Mouse (Mus musculus): ENCODE measurements around the gene Melk. TPM values are rescaled to one million over a fixed set of nuclear protein-coding genes. Genes with fewer than 3 reads are reported as not detected.

Melk gene
- polyA plus RNA-seq, 1 experiment from 2014 or later = 46.7 TPM

DNA sequence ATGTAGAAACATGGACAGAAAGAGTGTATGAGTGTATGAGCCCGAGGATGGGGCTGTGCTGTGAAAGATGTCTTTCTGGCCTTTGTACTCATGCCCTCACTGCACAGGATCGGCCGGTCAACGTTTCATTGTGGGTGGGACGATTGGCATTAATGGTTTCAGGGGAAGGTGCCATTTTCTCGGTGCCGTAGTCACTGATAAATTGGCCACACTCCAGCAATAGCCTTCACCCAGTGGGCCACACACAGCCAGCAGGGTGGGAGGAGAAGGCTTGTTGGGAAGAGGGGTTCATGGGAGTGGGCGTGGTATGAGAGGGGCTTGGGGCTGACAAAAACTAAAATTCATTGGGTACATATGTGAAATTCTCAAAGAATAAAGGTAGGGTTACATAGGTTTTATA lies 34.3 kb downstream of the Melk start:
- no peak for ATAC-seq (ENCODE audit: insufficient number of reproducible peaks, insufficient read depth, low FRiP score, low TSS enrichment)
- H3K36me3 ChIP-seq = peaks cover 18% of the 10 kb centered on the region
- 97% methylated on average over 8 of the region's 8 CpGs for WGBS

GRCm38 (mm10) chr4:44361670-44362069 lies 61.0 kb downstream of the Melk start:
- no peaks in the 10 kb centered on the region for H3K27me3 ChIP-seq

More for the DNA sequence above, 34.3 kb downstream of the Melk start:
- H3K27me3 ChIP-seq = no peaks in the 10 kb centered on the region
- H3K4me2 ChIP-seq (replicated peaks) = no peak overlapping the region
- no peaks in the 10 kb centered on the region for H3K9me3 ChIP-seq
- no peak overlapping the region for H3K4me3 ChIP-seq
- no peak overlapping the region for H3K27ac ChIP-seq
- no peaks in the 10 kb centered on the region for H3K4me1 ChIP-seq
- no peak overlapping the region for H3K9ac ChIP-seq

DNA sequence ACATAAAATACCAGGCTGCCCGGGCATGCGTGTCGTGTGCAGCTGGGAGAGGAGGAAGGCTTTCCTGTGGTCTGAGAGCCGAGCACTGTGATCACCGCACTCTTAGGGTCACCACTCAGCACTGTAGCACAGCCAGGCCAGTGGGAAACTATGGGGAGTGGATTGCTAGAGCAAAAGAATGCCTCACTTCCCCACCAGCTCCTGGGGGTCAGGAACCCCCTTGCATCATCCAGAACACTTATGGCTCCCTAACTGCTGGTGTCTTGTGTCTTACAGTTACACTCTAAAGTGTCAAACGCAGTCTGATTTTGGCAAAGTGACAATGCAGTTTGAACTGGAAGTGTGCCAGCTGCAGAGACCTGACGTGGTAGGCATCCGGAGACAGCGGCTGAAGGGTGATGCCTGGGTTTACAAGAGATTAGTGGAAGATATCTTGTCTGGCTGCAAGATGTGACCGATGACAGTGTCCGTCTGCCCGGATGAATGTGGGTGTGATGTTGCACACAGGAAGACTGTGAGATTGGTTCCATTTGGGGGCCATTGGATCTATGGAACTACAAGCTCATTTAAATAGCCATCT lies 62.8 kb downstream of the Melk start:
- ATAC-seq (ENCODE audit: insufficient number of reproducible peaks, insufficient read depth, low FRiP score, low TSS enrichment) = no peak
- Histone ChIP-seq H3K4me3 (no peak overlapping the region), H3K36me3 (peaks cover 16% of the 10 kb centered on the region; the same call in 1 of the 2 replicates), H3K27me3 (no peaks in the 10 kb centered on the region), H3K9ac (no peak overlapping the region), H3K4me1 (no peaks in the 10 kb centered on the region), H3K27ac (no peak overlapping the region), H3K9me3 (no peaks in the 10 kb centered on the region), H3K4me2 (replicated peaks) (no peak overlapping the region)
- WGBS = 89% methylated on average over 12 of the region's 12 CpGs

More at GRCm38 (mm10) chr4:44361670-44362069, 61.0 kb downstream of the Melk start:
- no peak for ATAC-seq (ENCODE audit: insufficient number of reproducible peaks, insufficient read depth, low FRiP score, low TSS enrichment)
- Histone ChIP-seq H3K9ac (no peak overlapping the region), H3K4me1 (no peaks in the 10 kb centered on the region), H3K4me2 (replicated peaks) (no peak overlapping the region), H3K36me3 (peaks cover 16% of the 10 kb centered on the region; the same call in 1 of the 2 replicates), H3K9me3 (no peaks in the 10 kb centered on the region), H3K4me3 (no peak overlapping the region), H3K27ac (no peak overlapping the region)
- WGBS = 93% methylated on average over 7 of the region's 7 CpGs

- no peak overlapping the region for H3K9ac ChIP-seq
- no peaks in the 10 kb centered on the region for H3K36me3 ChIP-seq
- ATAC-seq (ENCODE audit: insufficient number of reproducible peaks, insufficient read depth, low FRiP score, low TSS enrichment) = no peak
- no peaks in the 10 kb centered on the region for H3K4me1 ChIP-seq
- H3K27me3 ChIP-seq = no peaks in the 10 kb centered on the region
- 84% methylated on average over 34 of the region's 37 CpGs for WGBS
- H3K4me3 ChIP-seq = no peak overlapping the region
- H3K9me3 ChIP-seq = 0 out of 2 replicates have a peak, but pooled peaks cover 5% of the 10 kb centered on the region
- no peak overlapping the region for H3K27ac ChIP-seq
- no peak overlapping the region for H3K4me2 ChIP-seq (replicated peaks)
Observed at GRCm38 (mm10) chr4:44392231-44393216, 91.8 kb downstream of the Melk start.

DNA sequence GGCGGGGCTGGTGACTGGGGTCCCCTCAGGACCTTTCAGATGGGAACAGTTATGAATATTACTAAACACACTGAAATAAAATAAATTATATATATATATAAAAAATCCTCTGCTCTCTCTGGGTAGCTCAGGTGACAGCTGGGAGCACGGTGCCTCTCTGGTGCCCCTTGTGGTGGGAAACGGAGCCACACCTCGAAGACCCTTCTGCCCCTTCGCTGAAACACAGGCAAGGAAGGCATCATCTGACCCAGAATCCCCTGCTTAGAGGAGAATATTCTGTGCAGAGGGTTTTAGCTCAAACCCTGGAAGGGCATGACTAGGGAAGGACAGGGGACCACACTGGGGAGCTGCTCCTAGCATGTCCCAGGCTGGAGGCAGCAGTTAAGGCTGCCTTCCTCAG lies 101.9 kb downstream of the Melk start:
- Histone ChIP-seq H3K9me3 (no peaks in the 10 kb centered on the region), H3K9ac (no peak overlapping the region), H3K4me3 (no peak overlapping the region), H3K4me1 (no peaks in the 10 kb centered on the region), H3K27me3 (0 out of 2 replicates have a peak, but pooled peaks cover 2% of the 10 kb centered on the region), H3K27ac (no peak overlapping the region), H3K4me2 (replicated peaks) (no peak overlapping the region), H3K36me3 (no peaks in the 10 kb centered on the region)
- ATAC-seq (ENCODE audit: insufficient number of reproducible peaks, insufficient read depth, low FRiP score, low TSS enrichment) = no peak
- WGBS = 7% methylated on average over 5 of the region's 5 CpGs

- no peak overlapping the region for H3K9ac ChIP-seq
- no peaks in the 10 kb centered on the region for H3K4me1 ChIP-seq
- ATAC-seq (ENCODE audit: insufficient number of reproducible peaks, insufficient read depth, low FRiP score, low TSS enrichment) = no peak
- H3K4me2 ChIP-seq (replicated peaks) = no peak overlapping the region
- no peaks in the 10 kb centered on the region for H3K36me3 ChIP-seq
- H3K27me3 ChIP-seq = 0 out of 2 replicates have a peak, but pooled peaks cover 2% of the 10 kb centered on the region
- no peak overlapping the region for H3K4me3 ChIP-seq
- no peak overlapping the region for H3K27ac ChIP-seq
- 73% methylated on average over 5 of the region's 5 CpGs for WGBS
- H3K9me3 ChIP-seq = no peaks in the 10 kb centered on the region
Observed at GRCm38 (mm10) chr4:44404487-44404886, 103.8 kb downstream of the Melk start.

Other genes starting within 250 kb of the Melk start
- 20.4 and 23.8 TPM in 2 replicates for gene Gne, start 216.7 kb upstream of the Melk start, polyA plus RNA-seq (2016; fragmentation: Nextera tagmentation; extraction: Ambion mirVana)
- gene Rnf38, start 67.1 kb upstream of the Melk start, polyA plus RNA-seq (2016; fragmentation: Nextera tagmentation; extraction: Ambion mirVana) = 31.4 and 33.3 TPM in 2 replicates

Measured in embryonic facial prominence, embryonic 12.5 days (tissue).